Comparison of ENCODE assay signal across 8 mouse cellular contexts in the genomic region with DNA sequence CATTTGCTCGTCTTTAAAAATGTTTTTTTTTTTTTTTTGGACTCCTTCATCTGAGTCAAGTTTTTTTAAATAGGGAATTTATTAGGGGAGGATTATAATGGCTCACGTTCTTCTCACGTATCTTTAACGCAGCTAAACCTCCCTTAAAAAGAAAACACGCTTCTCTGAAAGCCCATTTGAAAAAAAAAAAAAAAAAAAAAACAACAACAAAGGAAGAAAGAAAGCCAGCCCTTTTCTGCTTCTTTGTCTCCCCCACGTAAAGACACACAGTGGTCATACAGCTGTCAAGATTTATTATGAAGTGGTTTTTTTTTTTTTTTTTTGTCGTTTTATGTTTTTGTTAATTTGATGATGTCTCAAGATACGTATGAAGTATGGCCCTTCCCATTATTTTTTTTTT. TPM values are rescaled to one million over a fixed set of nuclear protein-coding genes. Genes with fewer than 3 reads are reported as not detected.
DNase-seq lines count a peak whose midpoint lies in the region; ATAC-seq and TF ChIP-seq lines count a peak whose summit lies in the region.

No protein-coding gene starts in this region.

- H3K9me3 ChIP-seq in heart, embryonic 13.5 days: no peaks in the 10 kb centered on the region
- no peaks in the 10 kb centered on the region for H3K9me3 ChIP-seq in ES-Bruce4 (replicated peaks; ENCODE audit: control insufficient read depth, insufficient read depth, low read length, poor library complexity, severe bottlenecking)
- H3K9me3 ChIP-seq in forebrain, embryonic 16.5 days (ENCODE audit: control insufficient read depth, low read length): no peaks in the 10 kb centered on the region
- H3K9me3 ChIP-seq in liver, postnatal 0 days (ENCODE audit: low read length): no peaks in the 10 kb centered on the region

- WGBS in heart, embryonic 13.5 days: 9% methylated on average over 8 of the region's 8 CpGs
- WGBS in forebrain, embryonic 16.5 days: 5% methylated on average over 8 of the region's 8 CpGs
- WGBS in liver, postnatal 0 days (ENCODE audit: insufficient replicate concordance): 5% methylated on average over 8 of the region's 8 CpGs

- peaks cover 14% of the 10 kb centered on the region; the same call in 1 of the 2 replicates for H3K36me3 ChIP-seq in heart, embryonic 13.5 days
- no peaks in the 10 kb centered on the region for H3K36me3 ChIP-seq in ES-Bruce4 (ENCODE audit: control insufficient read depth, insufficient read depth, low read length, poor library complexity, severe bottlenecking)
- no peaks in the 10 kb centered on the region for H3K36me3 ChIP-seq in forebrain, embryonic 16.5 days (ENCODE audit: control insufficient read depth, insufficient read depth)
- peaks cover 7% of the 10 kb centered on the region for H3K36me3 ChIP-seq in liver, postnatal 0 days (replicated peaks; ENCODE audit: insufficient read depth, low read length)

- peaks cover 9% of the 10 kb centered on the region for H3K27me3 ChIP-seq in heart, embryonic 13.5 days (replicated peaks)
- 0 out of 2 replicates have a peak, but pooled peaks cover 2% of the 10 kb centered on the region for H3K27me3 ChIP-seq in ES-Bruce4 (ENCODE audit: control insufficient read depth, insufficient read depth, low read length, poor library complexity, severe bottlenecking)
- H3K27me3 ChIP-seq in forebrain, embryonic 16.5 days (replicated peaks; ENCODE audit: control insufficient read depth, insufficient read depth, low read length): 0 out of 2 replicates have a peak, but pooled peaks cover 2% of the 10 kb centered on the region
- no peaks in the 10 kb centered on the region for H3K27me3 ChIP-seq in liver, postnatal 0 days (ENCODE audit: insufficient read depth, low read length)

- TF ChIP-seq CTCF in ES-Bruce4 (IDR thresholded peaks at IDR 0.05; ENCODE audit: low read depth, low read length): no peak
- TF ChIP-seq CTCF in liver, postnatal 0 days (IDR thresholded peaks at IDR 0.05; ENCODE audit: low read depth): no peak

- peak overlapping the region; percentile 98 for H3K4me3 ChIP-seq in heart, embryonic 13.5 days
- peak overlapping the region; percentile 85 for H3K4me3 ChIP-seq in ES-Bruce4 (ENCODE audit: low read depth, low read length)
- peak overlapping the region; percentile 98 for H3K4me3 ChIP-seq in forebrain, embryonic 16.5 days (replicated peaks; ENCODE audit: low read length)
- peak overlapping the region; percentile 82 for H3K4me3 ChIP-seq in liver, postnatal 0 days (ENCODE audit: low read depth, low read length)

- DNase-seq in heart, adult 11 months: no peak
- DNase-seq in liver, postnatal 0 days: no peak
- DNase-seq in yolk sac, embryonic 10.5 days (ENCODE audit: low spot score): no peak
- no peak for DNase-seq in adrenal gland, postnatal 25 days
- no peak for DNase-seq in layer of hippocampus, adult 8-10 months (ENCODE audit: low spot score in 2 of 2)

- no peak for TF ChIP-seq EP300 in ES-Bruce4 (IDR thresholded peaks at IDR 0.05; ENCODE audit: insufficient read depth, low read depth, low read length)
- no peak for TF ChIP-seq EP300 in liver, postnatal 0 days (IDR thresholded peaks at IDR 0.05; ENCODE audit: low read depth)

- no peak for ATAC-seq in heart, embryonic 13.5 days (ENCODE audit: extremely low read depth, insufficient number of reproducible peaks, low FRiP score, low TSS enrichment)
- peak; percentile 1; the same call in 1 of the 2 replicates for ATAC-seq in forebrain, embryonic 16.5 days
- no peak for ATAC-seq in liver, postnatal 0 days

- H3K4me1 ChIP-seq in heart, embryonic 13.5 days: peaks cover 12% of the 10 kb centered on the region
- no peaks in the 10 kb centered on the region for H3K4me1 ChIP-seq in ES-Bruce4 (ENCODE audit: control insufficient read depth, insufficient read depth, low read length)
- 0 out of 2 replicates have a peak, but pooled peaks cover 6% of the 10 kb centered on the region for H3K4me1 ChIP-seq in forebrain, embryonic 16.5 days (replicated peaks; ENCODE audit: control insufficient read depth, insufficient read depth, low read length)
- H3K4me1 ChIP-seq in liver, postnatal 0 days (ENCODE audit: insufficient read depth): peaks cover 21% of the 10 kb centered on the region

- H3K9ac ChIP-seq in heart, embryonic 13.5 days: peak overlapping the region; percentile 92
- peak overlapping the region; percentile 45 for H3K9ac ChIP-seq in ES-Bruce4 (ENCODE audit: low read depth, poor library complexity, severe bottlenecking)
- H3K9ac ChIP-seq in forebrain, embryonic 16.5 days (replicated peaks; ENCODE audit: low read depth, low read length): peak overlapping the region; percentile 91
- H3K9ac ChIP-seq in liver, postnatal 0 days (replicated peaks): peak overlapping the region; percentile 88

- TF ChIP-seq POLR2A in ES-Bruce4 (IDR thresholded peaks at IDR 0.05; ENCODE audit: insufficient read depth, low read length): no peak

- H3K27ac ChIP-seq in heart, embryonic 13.5 days (replicated peaks): peak overlapping the region; percentile 68
- H3K27ac ChIP-seq in ES-Bruce4 (ENCODE audit: insufficient read depth, low read length): no peak overlapping the region
- H3K27ac ChIP-seq in forebrain, embryonic 16.5 days (ENCODE audit: low read length): peak overlapping the region; percentile 63
- peak overlapping the region; percentile 92 for H3K27ac ChIP-seq in liver, postnatal 0 days (ENCODE audit: low read depth)

- H3K4me2 ChIP-seq in heart, embryonic 13.5 days: peak overlapping the region; percentile 77
- peak overlapping the region; percentile 74 for H3K4me2 ChIP-seq in forebrain, embryonic 16.5 days (ENCODE audit: low read length)
- peak overlapping the region; percentile 83 for H3K4me2 ChIP-seq in liver, postnatal 0 days (ENCODE audit: low read depth, low read length)

RNA-seq across cellular contexts. Expression of a gene that starts 0.7 kb away (rescaled TPM):
- polyA plus RNA-seq in heart, embryonic 13.5 days (2015; fragmentation: Nextera tagmentation; extraction: Ambion mirVana): 22.6 and 25.0 TPM in 2 replicates
- 29.0 and 34.1 TPM in 2 replicates for polyA plus RNA-seq in ES-Bruce4 (2011; ENCODE audit: insufficient read depth, insufficient read length, low read depth, missing spikeins)
- polyA plus RNA-seq in forebrain, embryonic 16.5 days (2015; fragmentation: Nextera tagmentation; extraction: Ambion mirVana): 52.8 and 57.0 TPM in 2 replicates
- polyA plus RNA-seq in liver, postnatal 0 days (2015; fragmentation: Nextera tagmentation; extraction: Ambion mirVana): 36.4 and 40.5 TPM in 2 replicates
- 65.2 and 78.1 TPM in 2 replicates for total RNA-seq in adrenal gland, postnatal 25 days (2021)
- 10 to 100 TPM; 51.9 to 59.2 (median 55.7) TPM for total RNA-seq in layer of hippocampus, adult 8-10 months (2022)
